Mouse (Mus musculus): ENCODE data around the gene Cxcr1. TPM values are rescaled to one million over a fixed set of nuclear protein-coding genes. Genes with fewer than 3 reads are reported as not detected.

Cxcr1 gene
- polyA plus RNA-seq, 2 experiments from 2014 or later, result not detected

Other genes with a start within 250 kb of the Cxcr1 start
- 10 to 100 TPM; 19.0 to 40.5 TPM for gene Tns1, start 70.2 kb downstream of the Cxcr1 start, polyA plus RNA-seq (2017; shearing (Covaris generic))
- not detected for gene Rufy4, start 69.1 kb downstream of the Cxcr1 start, polyA plus RNA-seq (2017; shearing (Covaris generic))
- not detected for gene Cxcr2, start 40.6 kb downstream of the Cxcr1 start, polyA plus RNA-seq (2017; shearing (Covaris generic))
- 100 to 1,000 TPM; 614 to 635 TPM for gene Arpc2, start 41.5 kb upstream of the Cxcr1 start, polyA plus RNA-seq (2017; shearing (Covaris generic))
- gene Gpbar1, start 83.9 kb upstream of the Cxcr1 start, polyA plus RNA-seq (2017; shearing (Covaris generic)), result 1 to 10 TPM in 1 of 2 experiments, not detected in 1; 1.1 TPM
- gene Aamp, start 90.1 kb upstream of the Cxcr1 start, polyA plus RNA-seq (2017; shearing (Covaris generic)), result 100 to 1,000 TPM; 205 to 288 TPM
- gene Pnkd, start 90.3 kb upstream of the Cxcr1 start, polyA plus RNA-seq (2017; shearing (Covaris generic)), result 10 to 100 TPM; 78.8 to 83.8 TPM
- gene Tmbim1, start 111.0 kb upstream of the Cxcr1 start, polyA plus RNA-seq (2017; shearing (Covaris generic)), result 10 to 100 TPM; 16.7 to 27.5 TPM
- under 1 TPM in 1 of 2 experiments, not detected in 1; 0.29 TPM for gene Catip, start 167.5 kb upstream of the Cxcr1 start, polyA plus RNA-seq (2017; shearing (Covaris generic))
- gene Slc11a1, start 180.6 kb upstream of the Cxcr1 start, polyA plus RNA-seq (2017; shearing (Covaris generic)), result 1 to 10 TPM in 1 of 2 experiments, under 1 TPM in 1; 0.78 to 4.0 TPM
- gene Ctdsp1, start 196.9 kb upstream of the Cxcr1 start, polyA plus RNA-seq (2017; shearing (Covaris generic)), result 10 to 100 TPM; 39.8 to 48.3 TPM
- under 1 TPM; 0.23 to 0.33 TPM for gene Vil1, start 214.7 kb upstream of the Cxcr1 start, polyA plus RNA-seq (2017; shearing (Covaris generic))

All from CD4-positive, CD25-positive, alpha-beta regulatory T cell, adult 4 months (primary cell).